Mouse (Mus musculus) sigmoid colon, adult 10 weeks (tissue): ENCODE data around the gene Speer4a. TPM values are rescaled to one million over a fixed set of nuclear protein-coding genes. Genes with fewer than 3 reads are reported as not detected.

ENCODE experiments used
- polyA plus RNA-seq: library from polyadenylated mRNA; stranded (reverse); fragments of 350-450 nt; fragmentation: Illumina TruSeq; extraction: RNeasy Lipid Tissue Mini Kit (QIAGEN cat#74804); gene quantifications from one replicate; pipeline ENCODE4 v1.2.3, GENCODE M21; 2014; ENCODE audit warnings: low read depth, low replicate concordance

The Speer4a gene
- polyA plus RNA-seq, result not detected

DNA sequence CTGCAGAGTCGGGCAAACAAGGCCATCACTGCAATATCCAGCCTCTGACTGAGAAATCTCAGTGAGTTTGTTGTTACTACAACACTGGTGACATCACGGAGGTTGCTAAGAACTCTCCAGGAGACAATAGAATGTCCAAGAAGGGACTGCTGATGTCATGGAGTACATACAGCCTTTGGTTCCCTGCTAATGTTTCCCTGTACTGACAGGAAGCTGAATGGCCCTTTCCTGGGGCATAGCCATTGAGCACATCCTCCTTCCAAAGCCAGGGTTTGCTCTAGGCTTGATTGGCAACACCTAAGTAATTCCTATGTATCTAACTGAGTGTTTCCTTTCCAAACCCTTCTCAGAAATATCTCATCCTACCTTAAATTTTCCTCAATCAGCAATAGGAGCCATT, at the start of gene Speer4a:
Speer4a (minus strand) TSS at position 101 of the 400 bp plus-strand sequence.

DNA sequence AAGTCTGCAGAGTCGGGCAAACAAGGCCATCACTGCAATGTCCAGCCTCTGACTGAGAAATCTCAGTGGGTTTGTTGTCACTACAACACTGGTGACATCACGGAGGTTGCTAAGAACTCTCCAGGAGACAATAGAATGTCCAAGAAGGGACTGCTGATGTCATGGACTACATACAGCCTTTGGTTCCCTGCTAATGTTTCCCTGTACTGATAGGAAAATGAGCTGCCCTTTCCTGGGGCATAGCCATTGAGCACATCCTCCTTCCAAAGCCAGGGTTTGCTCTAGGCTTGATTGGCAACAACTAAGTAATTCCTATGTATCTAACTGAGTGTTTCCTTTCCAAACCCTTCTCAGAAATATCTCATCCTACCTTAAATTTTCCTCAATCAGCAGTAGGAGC, 19.1 kb upstream of the Speer4a start, which contains the start of gene Gm7347:
Gm7347 (minus strand) TSS at position 101 of the 400 bp plus-strand sequence.

DNA sequence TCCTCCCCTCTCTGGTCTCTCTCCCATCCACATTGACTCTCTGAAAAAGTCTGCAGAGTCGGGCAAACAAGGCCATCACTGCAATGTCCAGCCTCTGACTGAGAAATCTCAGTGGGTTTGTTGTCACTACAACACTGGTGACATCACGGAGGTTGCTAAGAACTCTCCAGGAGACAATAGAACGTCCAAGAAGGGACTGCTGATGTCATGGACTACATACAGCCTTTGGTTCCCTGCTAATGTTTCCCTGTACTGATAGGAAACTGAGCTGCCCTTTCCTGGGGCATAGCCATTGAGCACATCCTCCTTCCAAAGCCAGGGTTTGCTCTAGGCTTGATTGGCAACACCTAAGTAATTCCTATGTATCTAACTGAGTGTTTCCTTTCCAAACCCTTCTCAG, 16.5 kb downstream of the Speer4a start, which contains the start of gene Gm5862:
Gm5862 (minus strand) TSS at position 101 of the 400 bp plus-strand sequence.

DNA sequence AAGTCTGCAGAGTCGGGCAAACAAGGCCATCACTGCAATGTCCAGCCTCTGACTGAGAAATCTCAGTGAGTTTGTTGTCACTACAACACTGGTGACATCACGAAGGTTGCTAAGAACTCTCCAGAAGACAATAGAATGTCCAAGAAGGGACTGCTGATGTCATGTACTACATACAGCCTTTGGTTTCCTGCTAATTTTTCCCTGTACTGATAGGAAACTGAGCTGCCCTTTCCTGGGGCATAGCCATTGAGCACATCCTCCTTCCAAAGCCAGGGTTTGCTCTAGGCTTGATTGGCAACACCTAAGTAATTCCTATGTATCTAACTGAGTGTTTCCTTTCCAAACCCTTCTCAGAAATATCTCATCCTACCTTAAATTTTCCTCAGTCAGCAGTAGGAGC, 34.7 kb downstream of the Speer4a start, which contains the start of gene Gm1979:
Gm1979 (minus strand) TSS at position 101 of the 400 bp plus-strand sequence.

DNA sequence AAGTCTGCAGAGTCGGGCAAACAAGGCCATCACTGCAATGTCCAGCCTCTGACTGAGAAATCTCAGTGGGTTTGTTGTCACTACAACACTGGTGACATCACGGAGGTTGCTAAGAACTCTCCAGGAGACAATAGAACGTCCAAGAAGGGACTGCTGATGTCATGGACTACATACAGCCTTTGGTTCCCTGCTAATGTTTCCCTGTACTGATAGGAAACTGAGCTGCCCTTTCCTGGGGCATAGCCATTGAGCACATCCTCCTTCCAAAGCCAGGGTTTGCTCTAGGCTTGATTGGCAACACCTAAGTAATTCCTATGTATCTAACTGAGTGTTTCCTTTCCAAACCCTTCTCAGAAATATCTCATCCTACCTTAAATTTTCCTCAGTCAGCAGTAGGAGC, 50.8 kb downstream of the Speer4a start, which contains the start of gene Gm21698:
Gm21698 (minus strand) TSS at position 101 of the 400 bp plus-strand sequence.

Other genes starting within 250 kb of the Speer4a start
- gene Gm21663, start 97.2 kb downstream of the Speer4a start, polyA plus RNA-seq, result not detected
- not detected for gene Gm21671, start 85.1 kb downstream of the Speer4a start, polyA plus RNA-seq
- gene Gm21680, start 66.9 kb downstream of the Speer4a start, polyA plus RNA-seq, result not detected
- gene Gm21698, start 50.9 kb downstream of the Speer4a start, polyA plus RNA-seq, result not detected
- not detected for gene Gm1979, start 34.8 kb downstream of the Speer4a start, polyA plus RNA-seq
- not detected for gene Gm5862, start 16.6 kb downstream of the Speer4a start, polyA plus RNA-seq
- gene Gm7347, start 19.0 kb upstream of the Speer4a start, polyA plus RNA-seq, result not detected
- not detected for gene Gm10471, start 49.7 kb upstream of the Speer4a start, polyA plus RNA-seq
- gene 5031410I06Rik, start 65.8 kb upstream of the Speer4a start, polyA plus RNA-seq, result not detected
- gene Gm10220, start 81.9 kb upstream of the Speer4a start, polyA plus RNA-seq, result not detected
- 0.38 TPM for gene Gm7361, start 218.1 kb upstream of the Speer4a start, polyA plus RNA-seq